Mouse (Mus musculus) megakaryocyte, embryonic 14.5 days (primary cell): ENCODE results near the gene Crybg1. TPM values are rescaled to one million over a fixed set of nuclear protein-coding genes. Genes with fewer than 3 reads are reported as not detected.

Experiments used
- H3K27me3 ChIP-seq: replicated peaks from 2 replicates; pipeline ENCODE3; 2012; ENCODE audit warnings: inconsistent platforms
- H3K36me3 ChIP-seq: replicated peaks from 2 replicates; pipeline ENCODE3; 2012; ENCODE audit warnings: low read length, inconsistent platforms, mixed read lengths
- H3K4me1 ChIP-seq: 2 replicates; pipeline ENCODE4 v1.6.1; 2012; ENCODE audit warnings: inconsistent platforms
- H3K4me3 ChIP-seq: replicated peaks from 2 replicates; pipeline ENCODE3; 2012; ENCODE audit warnings: moderate library complexity, mild to moderate bottlenecking, inconsistent platforms
- H3K9me3 ChIP-seq: 2 replicates; pipeline ENCODE4 v1.6.1; 2012; ENCODE audit warnings: inconsistent platforms
- FLI1 ChIP-seq: IDR thresholded peaks from 2 replicates; pipeline ENCODE4 v1.6.1; 2012; ENCODE audit warnings: low read length, inconsistent platforms, mixed read lengths
- GATA1 ChIP-seq: IDR thresholded peaks from 3 replicates; pipeline ENCODE4 v1.6.1; 2012; ENCODE audit warnings: mixed read lengths, low read length, inconsistent platforms, borderline replicate concordance
- polyA plus RNA-seq: library from polyadenylated mRNA; stranded (reverse); fragments of >175 nt; gene quantifications from 2 replicates; pipeline ENCODE4 v1.2.3, GENCODE M21; 2012; ENCODE audit warnings: low replicate concordance; ENCODE audit not compliant: insufficient read depth

Gene Crybg1
- polyA plus RNA-seq, 1 experiment, result 0.25 TPM

GRCm38 (mm10) chr10:44110460-44110859 lies 38.2 kb downstream of the Crybg1 start:
- H3K4me1 ChIP-seq, result no peaks in the 10 kb centered on the region
- no peak for TF ChIP-seq GATA1
- TF ChIP-seq FLI1, result no peak
- no peaks in the 10 kb centered on the region for H3K36me3 ChIP-seq
- no peak overlapping the region for H3K4me3 ChIP-seq
- H3K27me3 ChIP-seq, result peaks cover 4% of the 10 kb centered on the region
- H3K9me3 ChIP-seq, result peaks cover 13% of the 10 kb centered on the region; the same call in 1 of the 2 replicates

GRCm38 (mm10) chr10:44094794-44095193 lies 53.9 kb downstream of the Crybg1 start:
- TF ChIP-seq GATA1 (no peak), FLI1 (no peak)

GRCm38 (mm10) chr10:44091757-44092156 lies 56.9 kb downstream of the Crybg1 start:
- TF ChIP-seq FLI1, result no peak
- no peak for TF ChIP-seq GATA1
- no peaks in the 10 kb centered on the region for H3K27me3 ChIP-seq
- no peaks in the 10 kb centered on the region for H3K4me1 ChIP-seq
- H3K36me3 ChIP-seq, result no peaks in the 10 kb centered on the region
- peaks cover 55% of the 10 kb centered on the region for H3K9me3 ChIP-seq
- no peak overlapping the region for H3K4me3 ChIP-seq

More at GRCm38 (mm10) chr10:44094794-44095193, 53.9 kb downstream of the Crybg1 start:
- Histone ChIP-seq H3K9me3 (peaks cover 49% of the 10 kb centered on the region), H3K4me3 (no peak overlapping the region), H3K27me3 (peaks cover 3% of the 10 kb centered on the region), H3K36me3 (no peaks in the 10 kb centered on the region), H3K4me1 (no peaks in the 10 kb centered on the region)

GRCm38 (mm10) chr10:44080351-44080750 lies 68.3 kb downstream of the Crybg1 start:
- no peak for TF ChIP-seq FLI1
- no peak for TF ChIP-seq GATA1
- H3K9me3 ChIP-seq, result peaks cover under 1% of the 10 kb centered on the region; the same call in 1 of the 2 replicates
- no peaks in the 10 kb centered on the region for H3K4me1 ChIP-seq
- no peak overlapping the region for H3K4me3 ChIP-seq
- no peaks in the 10 kb centered on the region for H3K36me3 ChIP-seq
- H3K27me3 ChIP-seq, result peaks cover 15% of the 10 kb centered on the region

GRCm38 (mm10) chr10:44078799-44079521 lies 69.7 kb downstream of the Crybg1 start:
- no peaks in the 10 kb centered on the region for H3K4me1 ChIP-seq
- no peaks in the 10 kb centered on the region for H3K36me3 ChIP-seq
- TF ChIP-seq FLI1 (no peak), GATA1 (no peak)
- peaks cover 19% of the 10 kb centered on the region for H3K27me3 ChIP-seq
- H3K4me3 ChIP-seq, result no peak overlapping the region
- H3K9me3 ChIP-seq, result no peaks in the 10 kb centered on the region

- Histone ChIP-seq H3K36me3 (no peaks in the 10 kb centered on the region), H3K27me3 (peaks cover 19% of the 10 kb centered on the region), H3K4me3 (peak overlapping the region; percentile 80), H3K9me3 (no peaks in the 10 kb centered on the region; the same call in 1 of the 2 replicates), H3K4me1 (peaks cover 13% of the 10 kb centered on the region)
- TF ChIP-seq FLI1, result no peak
- no peak for TF ChIP-seq GATA1
Measured at GRCm38 (mm10) chr10:44071095-44071494, 77.6 kb downstream of the Crybg1 start.

GRCm38 (mm10) chr10:44069131-44069530 lies 79.5 kb downstream of the Crybg1 start:
- H3K36me3 ChIP-seq, result no peaks in the 10 kb centered on the region
- peaks cover 13% of the 10 kb centered on the region for H3K4me1 ChIP-seq
- H3K9me3 ChIP-seq, result no peaks in the 10 kb centered on the region; the same call in 1 of the 2 replicates
- peaks cover 13% of the 10 kb centered on the region for H3K27me3 ChIP-seq
- TF ChIP-seq FLI1 (no peak), GATA1 (no peak)
- no peak overlapping the region for H3K4me3 ChIP-seq

- peaks cover 11% of the 10 kb centered on the region for H3K4me1 ChIP-seq
- TF ChIP-seq FLI1 (no peak), GATA1 (no peak)
- peaks cover 19% of the 10 kb centered on the region for H3K27me3 ChIP-seq
- no peak overlapping the region for H3K4me3 ChIP-seq
- no peaks in the 10 kb centered on the region for H3K9me3 ChIP-seq
- no peaks in the 10 kb centered on the region for H3K36me3 ChIP-seq
Measured at GRCm38 (mm10) chr10:44065848-44066360, 82.7 kb downstream of the Crybg1 start.

GRCm38 (mm10) chr10:44062981-44063380 lies 85.7 kb downstream of the Crybg1 start:
- no peak for TF ChIP-seq FLI1
- TF ChIP-seq GATA1, result no peak
- Histone ChIP-seq H3K27me3 (peaks cover 17% of the 10 kb centered on the region), H3K4me3 (no peak overlapping the region), H3K9me3 (no peaks in the 10 kb centered on the region), H3K4me1 (no peaks in the 10 kb centered on the region), H3K36me3 (no peaks in the 10 kb centered on the region)

- Histone ChIP-seq H3K4me3 (no peak overlapping the region), H3K27me3 (peaks cover 20% of the 10 kb centered on the region), H3K9me3 (no peaks in the 10 kb centered on the region), H3K4me1 (no peaks in the 10 kb centered on the region), H3K36me3 (no peaks in the 10 kb centered on the region)
- no peak for TF ChIP-seq FLI1
- TF ChIP-seq GATA1, result no peak
Measured at GRCm38 (mm10) chr10:44050913-44051312, 97.7 kb downstream of the Crybg1 start.

GRCm38 (mm10) chr10:44044727-44045126 lies 103.9 kb downstream of the Crybg1 start:
- TF ChIP-seq FLI1, result no peak
- TF ChIP-seq GATA1, result no peak
- no peaks in the 10 kb centered on the region for H3K36me3 ChIP-seq
- H3K4me1 ChIP-seq, result no peaks in the 10 kb centered on the region
- H3K4me3 ChIP-seq, result no peak overlapping the region
- no peaks in the 10 kb centered on the region for H3K9me3 ChIP-seq
- peaks cover 30% of the 10 kb centered on the region for H3K27me3 ChIP-seq
